Mouse (Mus musculus) C2C12 (cell line): ENCODE measurements at regions not wholly inside any gene's neighbourhood (a gene's known extent, or its start where the extent isn't known, plus 50 kb on each side); places are given as distances from the start of the nearest gene placed in this dataset.

Experiments
- H3K27me3 ChIP-seq: one replicate; pipeline ENCODE4 v1.6.1; 2011; ENCODE audit not compliant: control insufficient read depth, insufficient read depth, insufficient read length
- H3K36me3 ChIP-seq: one replicate; pipeline ENCODE4 v1.6.1; 2011; ENCODE audit not compliant: control insufficient read depth, insufficient read depth
- H3K4me3 ChIP-seq: one replicate; pipeline ENCODE4 v1.5.1; 2011; ENCODE audit warnings: mild to moderate bottlenecking, control low read depth; ENCODE audit not compliant: poor library complexity, insufficient read depth, severe bottlenecking
- H3K79me2 ChIP-seq: one replicate; pipeline ENCODE4 v1.6.1; 2011; ENCODE audit not compliant: control insufficient read depth, insufficient read depth
- H3K79me3 ChIP-seq: one replicate; pipeline ENCODE4 v1.6.1; 2011; ENCODE audit warnings: low read depth, control low read depth
- H3ac ChIP-seq: one replicate; pipeline ENCODE3; 2011; ENCODE audit warnings: low read depth; ENCODE audit not compliant: control insufficient read depth, insufficient read length
- CEBPB ChIP-seq: IDR thresholded peaks from one replicate; pipeline ENCODE4 v1.6.1; 2011; ENCODE audit warnings: low read depth, mild to moderate bottlenecking, control low read depth, moderate library complexity
- CTCF ChIP-seq: IDR thresholded peaks from one replicate; pipeline ENCODE4 v1.5.1; 2011; ENCODE audit not compliant: control insufficient read depth, insufficient read depth, insufficient read length
- FOSL1 ChIP-seq: IDR thresholded peaks from one replicate; pipeline ENCODE4 v1.8.0; 2011; ENCODE audit warnings: mild to moderate bottlenecking, low read length; ENCODE audit not compliant: poor library complexity, insufficient read depth, severe bottlenecking
- MAX ChIP-seq: IDR thresholded peaks from one replicate; pipeline ENCODE4 v1.6.1; 2011; ENCODE audit warnings: mild to moderate bottlenecking, control low read depth
- MYOD1 ChIP-seq: IDR thresholded peaks from one replicate; pipeline ENCODE4 v1.6.1; 2011; ENCODE audit warnings: low read depth; ENCODE audit not compliant: control insufficient read depth, insufficient read length
- MYOG ChIP-seq: IDR thresholded peaks from one replicate; pipeline ENCODE4 v1.6.1; 2011; ENCODE audit not compliant: control insufficient read depth, insufficient read length; ENCODE audit errors: extremely low read depth
- USF1 ChIP-seq: IDR thresholded peaks from one replicate; pipeline ENCODE4 v1.6.1; 2011; ENCODE audit warnings: low read depth, mild to moderate bottlenecking, control low read depth, moderate library complexity

- no peaks in the 10 kb centered on the region for H3K79me2 ChIP-seq
- H3ac ChIP-seq = no peak overlapping the region
- H3K4me3 ChIP-seq = no peak overlapping the region
- no peaks in the 10 kb centered on the region for H3K79me3 ChIP-seq
- H3K36me3 ChIP-seq = no peaks in the 10 kb centered on the region
- TF ChIP-seq MYOD1 (no peak), CTCF (no peak), MAX (no peak), FOSL1 (no peak), MYOG (no peak), USF1 (no peak), CEBPB (no peak)
- no peaks in the 10 kb centered on the region for H3K27me3 ChIP-seq
These were observed 709.6 kb upstream of the Castor2 start for GRCm38 (mm10) chr5:133389896-133390295.

GRCm38 (mm10) chr5:133389023-133389840 lies 710.3 kb upstream of the Castor2 start:
- Histone ChIP-seq H3K4me3 (no peak overlapping the region), H3K79me2 (no peaks in the 10 kb centered on the region), H3ac (no peak overlapping the region), H3K79me3 (no peaks in the 10 kb centered on the region), H3K36me3 (no peaks in the 10 kb centered on the region), H3K27me3 (no peaks in the 10 kb centered on the region)
- TF ChIP-seq CTCF (no peak), MAX (no peak), FOSL1 (no peak), USF1 (no peak), MYOG (no peak), MYOD1 (no peak), CEBPB (no peak)

- H3K27me3 ChIP-seq = no peaks in the 10 kb centered on the region
- no peaks in the 10 kb centered on the region for H3K79me3 ChIP-seq
- H3K79me2 ChIP-seq = no peaks in the 10 kb centered on the region
- no peaks in the 10 kb centered on the region for H3K36me3 ChIP-seq
- TF ChIP-seq MYOD1 (no peak), FOSL1 (no peak), USF1 (no peak), CEBPB (no peak), MAX (no peak)
- no peak overlapping the region for H3K4me3 ChIP-seq
- no peak overlapping the region for H3ac ChIP-seq
These were observed 713.8 kb upstream of the Castor2 start for GRCm38 (mm10) chr5:133385374-133386349.

- no peaks in the 10 kb centered on the region for H3K27me3 ChIP-seq
- H3K4me3 ChIP-seq = no peak overlapping the region
- TF ChIP-seq MYOD1 = no peak
- no peak for TF ChIP-seq MYOG
- TF ChIP-seq FOSL1 = no peak
- no peak for TF ChIP-seq CTCF
- TF ChIP-seq USF1 = no peak
- H3K36me3 ChIP-seq = no peaks in the 10 kb centered on the region
- no peak overlapping the region for H3ac ChIP-seq
- H3K79me3 ChIP-seq = no peaks in the 10 kb centered on the region
- no peaks in the 10 kb centered on the region for H3K79me2 ChIP-seq
These were observed 733.7 kb upstream of the Castor2 start for GRCm38 (mm10) chr5:133365771-133366170.

- Histone ChIP-seq H3K4me3 (no peak overlapping the region), H3ac (no peak overlapping the region), H3K79me2 (no peaks in the 10 kb centered on the region), H3K36me3 (no peaks in the 10 kb centered on the region), H3K79me3 (no peaks in the 10 kb centered on the region), H3K27me3 (no peaks in the 10 kb centered on the region)
- no peak for TF ChIP-seq CEBPB
- no peak for TF ChIP-seq MAX
- TF ChIP-seq FOSL1 = no peak
- TF ChIP-seq MYOG = no peak
- TF ChIP-seq USF1 = no peak
- TF ChIP-seq MYOD1 = no peak
- no peak for TF ChIP-seq CTCF
These were observed 752.0 kb upstream of the Castor2 start for GRCm38 (mm10) chr5:133347516-133347915.

GRCm38 (mm10) chr5:133341973-133342372 lies 757.5 kb upstream of the Castor2 start:
- Histone ChIP-seq H3K27me3 (no peaks in the 10 kb centered on the region), H3K79me3 (no peaks in the 10 kb centered on the region), H3K4me3 (no peak overlapping the region), H3K79me2 (no peaks in the 10 kb centered on the region), H3K36me3 (no peaks in the 10 kb centered on the region), H3ac (no peak overlapping the region)
- TF ChIP-seq MYOD1 (no peak), CTCF (no peak)
